Mouse (Mus musculus) liver, postnatal 0 days (tissue): ENCODE data around the gene Cdc42ep2. TPM values are rescaled to one million over a fixed set of nuclear protein-coding genes. Genes with fewer than 3 reads are reported as not detected.
A peak's percentile ranks its signal among the peaks of the same experiment; 100 is the strongest.

Source experiments
- ATAC-seq: fragments of 200-750 bp; cut with Nextera tagmentation; 2 replicates; pipeline ENCODE4 v1.8.0; 2017; ENCODE audit warnings: mild to moderate bottlenecking, moderate library complexity
- DNase-seq: peaks from one replicate; pipeline ENCODE4 v3.0.0-alpha.2; 2016
- H3K27ac ChIP-seq: fragments of 300-500 bp; sonication (generic); 2 replicates; pipeline ENCODE4 v1.5.1; 2014; ENCODE audit warnings: antibody characterized with exemption, moderate library complexity, mild to moderate bottlenecking, low read depth
- H3K27me3 ChIP-seq: fragments of 300-500 bp; sonication (generic); 2 replicates; pipeline ENCODE4 v1.6.1; 2014; ENCODE audit warnings: low read length, control low read depth, mixed read lengths; ENCODE audit not compliant: insufficient read depth
- H3K36me3 ChIP-seq: fragments of 300-500 bp; sonication (generic); replicated peaks from 2 replicates; pipeline ENCODE4 v1.6.1; 2014; ENCODE audit warnings: mild to moderate bottlenecking, control low read depth, low read length, moderate library complexity, mixed read lengths; ENCODE audit not compliant: insufficient read depth
- H3K4me1 ChIP-seq: fragments of 300-500 bp; sonication (generic); 2 replicates; pipeline ENCODE4 v1.6.1; 2014; ENCODE audit warnings: antibody characterized with exemption, mild to moderate bottlenecking, control low read depth; ENCODE audit not compliant: insufficient read depth
- H3K4me2 ChIP-seq: fragments of 300-500 bp; sonication (generic); 2 replicates; pipeline ENCODE4 v1.6.1; 2014; ENCODE audit warnings: low read depth, mild to moderate bottlenecking, low read length, moderate library complexity, mixed read lengths
- H3K4me3 ChIP-seq: fragments of 300-500 bp; sonication (generic); 2 replicates; pipeline ENCODE4 v1.5.1; 2014; ENCODE audit warnings: low read depth, low read length
- H3K9ac ChIP-seq: fragments of 300-500 bp; sonication (generic); replicated peaks from 2 replicates; pipeline ENCODE4 v1.6.1; 2014; ENCODE audit warnings: mild to moderate bottlenecking, moderate library complexity
- H3K9me3 ChIP-seq: fragments of 300-500 bp; sonication (generic); 2 replicates; pipeline ENCODE4 v1.6.1; 2016; ENCODE audit warnings: mild to moderate bottlenecking, control low read depth, low read length, mixed read lengths
- CTCF ChIP-seq: sonication (generic); IDR thresholded peaks from 2 replicates; pipeline ENCODE4 v1.5.1; 2016; ENCODE audit warnings: antibody characterized with exemption, low read depth
- EP300 ChIP-seq: IDR thresholded peaks from 2 replicates; pipeline ENCODE4 v1.6.1; 2016; ENCODE audit warnings: antibody characterized with exemption, low read depth, mild to moderate bottlenecking
- WGBS: fragments of 180-500 bp; shearing (Covaris S2); extraction: QIAGEN DNeasy Blood & Tissue Kit; methylation state at CpG from one replicate; pipeline ENCODE4 v1.1.7; 2014; ENCODE audit not compliant: insufficient replicate concordance; 5-methylcytosine and 5-hydroxymethylcytosine counted together
- polyA plus RNA-seq: library from polyadenylated mRNA; unstranded; fragments of >200 nt; fragmentation: Nextera tagmentation; extraction: Ambion mirVana; gene quantifications from 2 replicates; pipeline ENCODE4 v1.2.1, GENCODE M21; 2015

Gene Cdc42ep2
- polyA plus RNA-seq = 3.0 TPM in 2 replicates

GRCm38 (mm10) chr19:5924713-5925093, at the start of gene Cdc42ep2:
TSS of gene Cdc42ep2 (minus strand) at chr19:5924816.
- no peaks in the 10 kb centered on the region; the same call in 1 of the 2 replicates for H3K27me3 ChIP-seq
- 0% methylated on average over 18 of the region's 18 CpGs for WGBS

GRCm38 (mm10) chr19:5967664-5968063, 43.0 kb upstream of the Cdc42ep2 start:
- Histone ChIP-seq H3K9ac (peak overlapping the region; percentile 27; the same call in 1 of the 2 replicates), H3K9me3 (no peaks in the 10 kb centered on the region), H3K27ac (peak overlapping the region; percentile 64), H3K36me3 (no peaks in the 10 kb centered on the region), H3K4me1 (peaks cover 38% of the 10 kb centered on the region), H3K27me3 (no peaks in the 10 kb centered on the region), H3K4me3 (no peak overlapping the region), H3K4me2 (peak overlapping the region; percentile 61; the same call in 1 of the 2 replicates)
- peak; percentile 91 for TF ChIP-seq EP300
- TF ChIP-seq CTCF = no peak
- WGBS = 62% methylated on average over 10 of the region's 10 CpGs
- ATAC-seq = peak; percentile 56
- no peak for DNase-seq

More at GRCm38 (mm10) chr19:5924713-5925093, at the start of gene Cdc42ep2:
- Histone ChIP-seq H3K4me1 (peaks cover 46% of the 10 kb centered on the region), H3K4me3 (peak within 1 kb of the TSS; percentile 69), H3K9ac (peak within 1 kb of the TSS; percentile 71), H3K4me2 (peak within 1 kb of the TSS; percentile 100), H3K9me3 (no peaks in the 10 kb centered on the region), H3K27ac (peak within 1 kb of the TSS; percentile 76), H3K36me3 (no peaks in the 10 kb centered on the region)
- TF ChIP-seq CTCF (no peak), EP300 (no peak)
- DNase-seq = peak; percentile 98
- peak; percentile 78 for ATAC-seq

GRCm38 (mm10) chr19:5966786-5967185, 42.2 kb upstream of the Cdc42ep2 start:
- Histone ChIP-seq H3K27me3 (no peaks in the 10 kb centered on the region), H3K9me3 (no peaks in the 10 kb centered on the region), H3K4me2 (peak overlapping the region; percentile 61), H3K4me1 (peaks cover 43% of the 10 kb centered on the region), H3K4me3 (no peak overlapping the region), H3K36me3 (0 out of 2 replicates have a peak, but pooled peaks cover under 1% of the 10 kb centered on the region), H3K27ac (peak overlapping the region; percentile 64), H3K9ac (peak overlapping the region; percentile 27)
- WGBS = 43% methylated on average over 6 of the region's 6 CpGs
- DNase-seq (peak; percentile 60), ATAC-seq (peak; percentile 39; the same call in 1 of the 2 replicates)
- TF ChIP-seq CTCF = no peak

- DNase-seq (no peak), ATAC-seq (no peak)
- peaks cover 43% of the 10 kb centered on the region for H3K4me1 ChIP-seq
- no peak overlapping the region for H3K4me2 ChIP-seq
- no peak overlapping the region for H3K9ac ChIP-seq
- peak overlapping the region; percentile 64; the same call in 1 of the 2 replicates for H3K27ac ChIP-seq
- no peaks in the 10 kb centered on the region for H3K27me3 ChIP-seq
- H3K9me3 ChIP-seq = no peaks in the 10 kb centered on the region
- TF ChIP-seq CTCF = no peak; the same call in 1 of the 2 replicates
- no peak for TF ChIP-seq EP300
- H3K4me3 ChIP-seq = no peak overlapping the region
- WGBS = 77% methylated on average over 2 of the region's 2 CpGs
- H3K36me3 ChIP-seq = peaks cover 5% of the 10 kb centered on the region
Observed at GRCm38 (mm10) chr19:5965910-5966309, 41.3 kb upstream of the Cdc42ep2 start.

GRCm38 (mm10) chr19:5965280-5965679, 40.7 kb upstream of the Cdc42ep2 start:
- 8% methylated on average over 4 of the region's 4 CpGs for WGBS
- no peaks in the 10 kb centered on the region for H3K27me3 ChIP-seq
- H3K9me3 ChIP-seq = no peaks in the 10 kb centered on the region
- H3K36me3 ChIP-seq = peaks cover 5% of the 10 kb centered on the region
- no peak overlapping the region for H3K4me3 ChIP-seq
- peak overlapping the region; percentile 89; the same call in 1 of the 2 replicates for H3K4me2 ChIP-seq
- H3K9ac ChIP-seq = no peak overlapping the region
- DNase-seq (peak; percentile 88), ATAC-seq (peak; percentile 35)
- TF ChIP-seq CTCF (peak; percentile 98), EP300 (no peak)
- peaks cover 43% of the 10 kb centered on the region for H3K4me1 ChIP-seq
- peak overlapping the region; percentile 61; the same call in 1 of the 2 replicates for H3K27ac ChIP-seq

GRCm38 (mm10) chr19:5964804-5965203, 40.2 kb upstream of the Cdc42ep2 start:
- Histone ChIP-seq H3K36me3 (peaks cover 5% of the 10 kb centered on the region), H3K4me3 (peak overlapping the region; percentile 83), H3K4me2 (peak overlapping the region; percentile 89), H3K9ac (peak overlapping the region; percentile 85), H3K27ac (peak overlapping the region; percentile 75; the same call in 1 of the 2 replicates), H3K27me3 (no peaks in the 10 kb centered on the region), H3K9me3 (no peaks in the 10 kb centered on the region), H3K4me1 (peaks cover 38% of the 10 kb centered on the region)
- DNase-seq = no peak
- WGBS = 87% methylated on average over 2 of the region's 2 CpGs
- TF ChIP-seq EP300 (no peak), CTCF (no peak)
- no peak for ATAC-seq
